Mouse (Mus musculus): ENCODE measurements around the gene Kmt5a. TPM values are rescaled to one million over a fixed set of nuclear protein-coding genes. Genes with fewer than 3 reads are reported as not detected.

The Kmt5a gene
- polyA plus RNA-seq, 1 experiment, result 81.1 TPM

DNA sequence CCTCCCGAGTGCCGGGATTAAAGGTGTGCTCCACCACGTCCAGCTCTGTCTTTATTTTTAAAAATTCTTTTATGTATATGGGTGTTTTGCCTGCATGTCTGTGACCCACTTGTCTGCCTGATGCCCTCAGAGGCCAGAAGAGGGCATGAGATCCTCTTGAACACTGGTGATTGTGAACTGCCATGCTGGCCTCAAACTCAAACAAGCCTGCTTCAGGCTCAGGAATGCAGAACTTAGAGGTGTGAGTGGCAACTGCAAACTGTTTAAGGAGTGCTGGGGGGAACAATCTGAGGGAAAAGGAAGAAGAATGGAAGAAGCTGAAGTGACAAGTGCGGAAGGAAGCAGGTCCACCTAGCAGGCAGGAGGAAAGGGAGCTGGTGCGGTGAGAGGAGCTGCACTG is 1.5 kb upstream of the Kmt5a start:
- WGBS, result 78% methylated on average over 5 of the region's 5 CpGs
- TF ChIP-seq POLR2A (IDR thresholded peaks at IDR 0.05; ENCODE audit: low read depth, low read length), result no peak
- peak; percentile 70 for TF ChIP-seq CTCF (conservative IDR thresholded peaks at IDR 0.05; ENCODE audit: insufficient read depth, insufficient read length, low read depth, low read length)
- Histone ChIP-seq H3K36me3 (ENCODE audit: control insufficient read depth, insufficient read depth, low read length) (no peaks in the 10 kb centered on the region), H3K27me3 (replicated peaks; ENCODE audit: control insufficient read depth, insufficient read depth, low read length) (no peaks in the 10 kb centered on the region), H3K27ac (ENCODE audit: insufficient read depth, low read depth, low read length) (peak overlapping the region; percentile 92), H3K4me3 (ENCODE audit: insufficient read depth, low read depth, low read length) (no peak overlapping the region), H3K4me1 (ENCODE audit: control insufficient read depth, insufficient read depth, low read length) (peaks cover 7% of the 10 kb centered on the region; the same call in 1 of the 2 replicates)
- peak; percentile 74 for DNase-seq

DNA sequence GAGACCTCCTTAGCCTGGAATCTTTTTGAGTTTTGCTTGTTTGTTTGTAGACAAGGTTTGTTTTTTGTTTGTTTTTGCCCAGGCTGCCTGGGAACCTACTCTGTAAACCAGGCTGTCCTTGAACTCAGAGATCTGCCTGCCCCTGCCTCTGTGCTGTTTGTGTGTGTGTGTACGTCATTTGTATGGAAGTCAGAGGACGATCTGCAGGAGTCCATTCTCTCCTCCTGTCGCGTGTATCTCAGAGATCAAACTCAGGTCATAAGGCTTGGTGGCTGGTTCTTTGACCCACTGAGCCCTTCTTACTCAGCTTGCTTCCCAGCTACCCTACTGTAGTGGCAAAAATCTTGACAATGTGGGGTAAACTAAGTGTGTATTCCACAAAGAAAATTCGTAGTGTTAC is 984 bp upstream of the Kmt5a start:
- DNase-seq, result no peak
- 51% methylated on average over 5 of the region's 5 CpGs for WGBS
- Histone ChIP-seq H3K4me3 (ENCODE audit: insufficient read depth, low read depth, low read length) (peak overlapping the region; percentile 10; the same call in 1 of the 2 replicates), H3K36me3 (ENCODE audit: control insufficient read depth, insufficient read depth, low read length) (no peaks in the 10 kb centered on the region), H3K4me1 (ENCODE audit: control insufficient read depth, insufficient read depth, low read length) (peaks cover 7% of the 10 kb centered on the region; the same call in 1 of the 2 replicates), H3K27me3 (replicated peaks; ENCODE audit: control insufficient read depth, insufficient read depth, low read length) (no peaks in the 10 kb centered on the region), H3K27ac (ENCODE audit: insufficient read depth, low read depth, low read length) (peak overlapping the region; percentile 92)
- TF ChIP-seq CTCF (conservative IDR thresholded peaks at IDR 0.05; ENCODE audit: insufficient read depth, insufficient read length, low read depth, low read length) (no peak), POLR2A (IDR thresholded peaks at IDR 0.05; ENCODE audit: low read depth, low read length) (no peak)

DNA sequence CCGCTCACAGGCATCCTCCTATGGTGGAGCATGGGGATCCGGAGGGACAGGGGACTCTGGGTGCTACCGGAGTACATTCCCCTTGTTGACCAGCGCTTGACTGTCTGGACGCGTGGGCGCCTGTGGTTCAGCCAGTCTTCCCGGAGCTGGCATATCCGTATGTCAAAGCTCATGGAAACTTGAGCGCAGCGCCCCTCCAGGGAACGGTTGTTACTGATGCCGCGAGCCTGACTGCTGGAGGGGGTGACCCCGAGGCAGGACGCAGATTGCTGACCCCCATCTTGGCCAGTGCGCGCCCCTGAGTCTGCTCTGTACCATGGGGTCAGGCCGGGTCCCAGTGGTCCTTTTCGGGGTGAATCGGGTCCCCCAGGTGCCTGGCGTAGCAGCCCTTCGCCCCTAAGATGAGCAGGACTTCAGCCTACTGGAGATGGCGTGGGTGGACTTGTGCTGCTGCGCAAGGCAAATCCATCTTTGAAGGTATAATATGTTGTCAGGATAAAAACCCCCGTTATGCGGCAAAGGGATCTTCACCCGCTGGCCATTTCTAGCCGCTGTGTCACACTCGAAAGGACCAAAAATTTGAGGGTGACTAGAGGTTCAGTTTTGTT is 468 bp downstream of the Kmt5a start:
- DNase-seq, result no peak
- Histone ChIP-seq H3K27me3 (replicated peaks; ENCODE audit: control insufficient read depth, insufficient read depth, low read length) (no peaks in the 10 kb centered on the region), H3K36me3 (ENCODE audit: control insufficient read depth, insufficient read depth, low read length) (no peaks in the 10 kb centered on the region), H3K4me3 (ENCODE audit: insufficient read depth, low read depth, low read length) (peak overlapping the region; percentile 62), H3K4me1 (ENCODE audit: control insufficient read depth, insufficient read depth, low read length) (peaks cover 15% of the 10 kb centered on the region; the same call in 1 of the 2 replicates), H3K27ac (ENCODE audit: insufficient read depth, low read depth, low read length) (peak overlapping the region; percentile 65)
- TF ChIP-seq POLR2A (IDR thresholded peaks at IDR 0.05; ENCODE audit: low read depth, low read length) (no peak), CTCF (conservative IDR thresholded peaks at IDR 0.05; ENCODE audit: insufficient read depth, insufficient read length, low read depth, low read length) (peak; percentile 30; the same call in 1 of the 2 replicates)
- under 1% methylated on average over 30 of the region's 30 CpGs for WGBS

DNA sequence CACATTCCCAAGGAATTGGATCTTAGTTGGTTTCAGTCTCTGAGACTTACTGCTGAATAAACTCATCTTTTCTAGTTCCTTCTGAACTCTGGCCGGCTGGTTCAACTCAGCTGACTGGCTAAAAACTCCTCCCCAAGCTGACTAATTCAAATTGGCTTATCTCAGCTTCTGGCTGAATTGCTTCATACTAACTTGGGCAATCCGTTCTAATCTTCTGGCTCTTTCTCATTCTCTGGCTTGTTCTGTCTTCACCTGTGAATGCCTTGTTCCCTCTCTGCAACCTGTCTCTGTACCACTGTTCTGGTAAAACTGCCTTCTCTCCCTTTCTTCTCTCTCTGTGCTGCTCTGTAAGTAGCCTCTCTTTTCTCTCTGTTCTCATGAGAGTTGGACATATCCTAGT is 2.9 kb downstream of the Kmt5a start:
- Histone ChIP-seq H3K27ac (ENCODE audit: insufficient read depth, low read depth, low read length) (no peak overlapping the region), H3K4me3 (ENCODE audit: insufficient read depth, low read depth, low read length) (no peak overlapping the region), H3K27me3 (replicated peaks; ENCODE audit: control insufficient read depth, insufficient read depth, low read length) (no peaks in the 10 kb centered on the region), H3K36me3 (ENCODE audit: control insufficient read depth, insufficient read depth, low read length) (no peaks in the 10 kb centered on the region), H3K4me1 (ENCODE audit: control insufficient read depth, insufficient read depth, low read length) (peaks cover 21% of the 10 kb centered on the region; the same call in 1 of the 2 replicates)
- peak; percentile 52 for DNase-seq
- TF ChIP-seq POLR2A (IDR thresholded peaks at IDR 0.05; ENCODE audit: low read depth, low read length), result no peak
- TF ChIP-seq CTCF (conservative IDR thresholded peaks at IDR 0.05; ENCODE audit: insufficient read depth, insufficient read length, low read depth, low read length), result no peak
- 48% methylated on average over 2 of the region's 2 CpGs for WGBS

DNA sequence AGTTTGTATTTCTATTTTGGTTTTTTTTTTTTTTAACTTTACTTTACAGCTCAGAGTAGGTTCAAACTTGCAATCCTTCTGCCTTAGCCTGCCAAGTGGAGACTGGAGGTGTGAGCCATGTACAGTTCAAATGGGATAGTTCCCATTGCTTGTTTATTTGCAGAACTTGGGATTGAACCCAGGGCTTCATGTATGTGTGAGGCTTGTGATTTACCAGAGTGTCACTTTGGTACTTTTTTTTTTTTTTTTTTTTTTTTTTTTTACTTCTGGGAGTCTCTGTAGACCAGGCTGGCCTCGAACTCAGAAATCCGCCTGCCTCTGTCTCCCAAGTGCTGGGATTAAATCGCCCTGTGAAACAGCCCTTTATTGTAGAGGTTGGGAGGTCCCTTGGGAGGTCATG is 4.5 kb downstream of the Kmt5a start:
- Histone ChIP-seq H3K4me3 (ENCODE audit: insufficient read depth, low read depth, low read length) (peak overlapping the region; percentile 75; the same call in 1 of the 2 replicates), H3K27ac (ENCODE audit: insufficient read depth, low read depth, low read length) (peak overlapping the region; percentile 91), H3K27me3 (replicated peaks; ENCODE audit: control insufficient read depth, insufficient read depth, low read length) (no peaks in the 10 kb centered on the region), H3K36me3 (ENCODE audit: control insufficient read depth, insufficient read depth, low read length) (no peaks in the 10 kb centered on the region), H3K4me1 (ENCODE audit: control insufficient read depth, insufficient read depth, low read length) (peaks cover 17% of the 10 kb centered on the region; the same call in 1 of the 2 replicates)
- WGBS, result 57% methylated on average over 3 of the region's 3 CpGs
- TF ChIP-seq CTCF (conservative IDR thresholded peaks at IDR 0.05; ENCODE audit: insufficient read depth, insufficient read length, low read depth, low read length) (no peak), POLR2A (IDR thresholded peaks at IDR 0.05; ENCODE audit: low read depth, low read length) (no peak)
- no peak for DNase-seq

DNA sequence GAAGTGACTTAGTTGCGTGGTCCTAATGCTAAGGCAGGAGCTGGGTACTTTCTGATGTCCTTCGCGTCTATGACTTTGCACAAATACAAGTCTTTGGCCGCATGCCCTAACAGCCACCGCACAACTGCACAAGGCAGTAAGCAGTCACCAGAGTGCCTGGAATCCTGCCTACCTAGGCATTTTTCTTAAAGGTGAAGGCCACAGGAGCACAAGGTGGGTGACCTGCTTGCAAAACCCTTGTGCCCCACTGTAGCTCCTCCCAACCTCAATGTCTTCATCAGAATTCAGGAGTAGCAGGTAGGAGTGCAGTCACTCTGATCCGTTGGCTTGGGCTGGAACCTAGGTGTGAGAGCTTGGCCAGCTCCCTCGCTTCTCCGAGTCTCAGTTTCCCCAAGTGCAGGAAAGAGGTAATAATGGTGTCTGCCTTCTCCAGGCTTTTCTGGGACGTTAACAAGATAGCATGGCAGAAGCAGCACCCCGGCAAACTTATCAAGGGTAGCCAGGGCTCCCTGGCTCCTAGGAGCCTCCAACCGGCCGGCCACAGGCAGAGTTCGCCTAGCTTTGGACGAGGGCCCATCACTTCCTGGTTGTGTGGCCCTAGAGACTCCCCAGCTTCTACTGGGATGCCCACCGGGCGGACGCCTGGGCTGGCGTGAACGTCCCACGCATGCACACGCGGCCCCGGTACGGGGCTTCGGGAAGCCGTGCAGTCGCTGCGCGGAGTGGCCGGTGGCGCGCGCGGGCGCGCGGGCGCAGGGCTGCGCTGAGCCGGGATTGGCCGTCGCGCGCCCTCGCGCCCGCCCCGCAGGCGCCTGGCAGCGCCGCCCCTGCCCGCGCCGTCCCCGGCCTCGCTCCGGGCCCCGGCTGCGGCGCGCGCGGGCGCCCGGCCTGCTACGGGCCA is 5.2 kb downstream of the Kmt5a start:
- H3K4me3 ChIP-seq (ENCODE audit: insufficient read depth, low read depth, low read length), result peak overlapping the region; percentile 75
- WGBS, result 22% methylated on average over 65 of the region's 66 CpGs
- no peaks in the 10 kb centered on the region for H3K27me3 ChIP-seq (replicated peaks; ENCODE audit: control insufficient read depth, insufficient read depth, low read length)
- peaks cover 23% of the 10 kb centered on the region; the same call in 1 of the 2 replicates for H3K4me1 ChIP-seq (ENCODE audit: control insufficient read depth, insufficient read depth, low read length)
- TF ChIP-seq CTCF (conservative IDR thresholded peaks at IDR 0.05; ENCODE audit: insufficient read depth, insufficient read length, low read depth, low read length), result no peak
- TF ChIP-seq POLR2A (IDR thresholded peaks at IDR 0.05; ENCODE audit: low read depth, low read length), result no peak
- DNase-seq, result peak; percentile 92
- no peaks in the 10 kb centered on the region for H3K36me3 ChIP-seq (ENCODE audit: control insufficient read depth, insufficient read depth, low read length)
- peak overlapping the region; percentile 91 for H3K27ac ChIP-seq (ENCODE audit: insufficient read depth, low read depth, low read length)

Measured in kidney, adult 2 months (tissue).